Mouse (Mus musculus) ES-Bruce4 (cell line): ENCODE results near the gene Olfr1420.

Experiments
- CTCF ChIP-seq: IDR thresholded peaks from one replicate; pipeline ENCODE4 v1.8.1; 2011; ENCODE audit warnings: low read depth, low read length
- EP300 ChIP-seq: IDR thresholded peaks from 2 replicates; pipeline ENCODE4 v1.6.1; 2011; ENCODE audit warnings: low read depth, low read length; ENCODE audit not compliant: insufficient read depth
- POLR2A ChIP-seq: IDR thresholded peaks from one replicate; pipeline ENCODE4 v1.8.1; 2011; ENCODE audit warnings: low read length; ENCODE audit not compliant: insufficient read depth

DNA sequence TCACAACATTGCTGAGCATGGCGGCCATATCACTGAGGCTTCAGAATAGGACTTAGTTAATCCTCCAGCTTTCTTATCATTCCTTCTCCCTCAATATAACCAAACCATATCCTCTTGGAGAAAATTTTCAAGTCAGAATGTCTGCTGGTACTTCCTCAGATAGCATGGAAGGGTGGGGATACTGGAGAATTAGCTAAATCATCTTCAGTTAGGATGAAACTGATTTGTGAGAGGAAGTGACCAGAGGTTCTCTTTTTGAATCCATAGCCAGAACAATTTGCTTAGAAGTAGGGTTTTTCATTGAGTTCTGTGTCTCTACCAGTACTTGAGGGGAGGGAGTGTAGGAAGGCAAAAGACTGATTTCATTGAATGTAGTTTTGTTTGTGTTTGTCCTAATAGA, 35.7 kb downstream of the Olfr1420 start:
- TF ChIP-seq EP300 (no peak), CTCF (no peak), POLR2A (no peak)
